8 mouse cellular contexts compared by ENCODE assay signal in genomic region chr2:173000285-173000652, GRCm38 (mm10). TPM values are rescaled to one million over a fixed set of nuclear protein-coding genes. Genes with fewer than 3 reads are reported as not detected.
DNase-seq lines count a peak whose midpoint lies in the region; ATAC-seq lines count a peak whose summit lies in the region.

No protein-coding gene starts in this region.

- no peaks in the 10 kb centered on the region for H3K27me3 ChIP-seq in forebrain, embryonic 11.5 days (ENCODE audit: control insufficient read depth, insufficient read depth, low read length)
- no peaks in the 10 kb centered on the region; the same call in 1 of the 2 replicates for H3K27me3 ChIP-seq in kidney, embryonic 16.5 days (ENCODE audit: insufficient read depth, low read length)

- peak; percentile 37 for ATAC-seq in activated CD4-positive, CD25-positive, alpha-beta regulatory T cell, adult 4 months
- peak; percentile 88 for ATAC-seq in forebrain, embryonic 11.5 days (replicated peaks; ENCODE audit: low FRiP score)
- ATAC-seq in kidney, embryonic 16.5 days (ENCODE audit: low FRiP score, low TSS enrichment): peak; percentile 95

- WGBS in forebrain, embryonic 11.5 days: 1% methylated on average over 41 of the region's 42 CpGs
- WGBS in kidney, embryonic 16.5 days: under 1% methylated on average over 38 of the region's 42 CpGs

- H3K4me1 ChIP-seq in forebrain, embryonic 11.5 days (replicated peaks; ENCODE audit: control insufficient read depth, insufficient read depth, low read length): peaks cover 4% of the 10 kb centered on the region; the same call in 1 of the 2 replicates
- peaks cover 8% of the 10 kb centered on the region for H3K4me1 ChIP-seq in kidney, embryonic 16.5 days (ENCODE audit: insufficient read depth, low read length)

- H3K4me3 ChIP-seq in forebrain, embryonic 11.5 days (ENCODE audit: low read depth, low read length): peak overlapping the region; percentile 95
- peak overlapping the region; percentile 73 for H3K4me3 ChIP-seq in kidney, embryonic 16.5 days (ENCODE audit: low read length)

- H3K36me3 ChIP-seq in forebrain, embryonic 11.5 days (ENCODE audit: control insufficient read depth, insufficient read depth, low read length): peaks cover 3% of the 10 kb centered on the region; the same call in 1 of the 2 replicates
- H3K36me3 ChIP-seq in kidney, embryonic 16.5 days (ENCODE audit: insufficient read depth, low read length): peaks cover 26% of the 10 kb centered on the region

- peak; percentile 62 for DNase-seq in left cerebral cortex, postnatal 4 days
- no peak for DNase-seq in left cerebral cortex, postnatal 14 days (ENCODE audit: low spot score in 2 of 2)
- peak; percentile 85 for DNase-seq in forebrain, embryonic 11.5 days (ENCODE audit: low spot score)
- peak; percentile 50 for DNase-seq in lung, postnatal 36 days
- peak; percentile 73 for DNase-seq in urinary bladder, postnatal 4 days (ENCODE audit: low spot score in 2 of 2)
- DNase-seq in T-cell, adult 2 months (ENCODE audit: low spot score): no peak

- peak overlapping the region; percentile 46; the same call in 1 of the 2 replicates for H3K27ac ChIP-seq in forebrain, embryonic 11.5 days (ENCODE audit: low read depth, low read length)
- H3K27ac ChIP-seq in kidney, embryonic 16.5 days (ENCODE audit: low read length): peak overlapping the region; percentile 87

- H3K9ac ChIP-seq in forebrain, embryonic 11.5 days (ENCODE audit: low read length): peak overlapping the region; percentile 89
- H3K9ac ChIP-seq in kidney, embryonic 16.5 days (replicated peaks; ENCODE audit: low read length): peak overlapping the region; percentile 91

- peak overlapping the region; percentile 87 for H3K4me2 ChIP-seq in forebrain, embryonic 11.5 days (ENCODE audit: low read depth, low read length, severe bottlenecking)
- peak overlapping the region; percentile 91 for H3K4me2 ChIP-seq in kidney, embryonic 16.5 days (replicated peaks; ENCODE audit: low read depth, low read length)

- no peaks in the 10 kb centered on the region for H3K9me3 ChIP-seq in forebrain, embryonic 11.5 days (ENCODE audit: control insufficient read depth, low read length)
- no peaks in the 10 kb centered on the region for H3K9me3 ChIP-seq in kidney, embryonic 16.5 days (ENCODE audit: low read length)

- intact Hi-C loops in left cerebral cortex, postnatal 4 days (cut with DNase I): loop anchor here (5.0 kb wide), 1 partner anchor 87 kb away; no protein-coding TSS in a partner anchor
- intact Hi-C loops in left cerebral cortex, postnatal 14 days (cut with DNase I): no loop called here

RNA-seq across cellular contexts. Expression of gene Rae1, which starts 0.4 kb away (rescaled TPM):
- total RNA-seq in left cerebral cortex, postnatal 4 days (2021): 10 to 100 TPM; 85.7 to 98.0 TPM
- total RNA-seq in left cerebral cortex, postnatal 14 days (2021): 10 to 100 TPM; 62.3 to 63.1 TPM
- 10 to 100 TPM; 54.5 to 63.6 TPM for polyA plus RNA-seq in activated CD4-positive, CD25-positive, alpha-beta regulatory T cell, adult 4 months (2017; shearing (Covaris generic))
- 147 and 148 TPM in 2 replicates for polyA plus RNA-seq in forebrain, embryonic 11.5 days (2014; fragmentation: Nextera tagmentation; extraction: Ambion mirVana)
- 143 and 146 TPM in 2 replicates for polyA plus RNA-seq in kidney, embryonic 16.5 days (2015; fragmentation: Nextera tagmentation; extraction: Ambion mirVana)

RNA-seq across cellular contexts. Expression of gene Rbm38, which starts 20.0 kb away (rescaled TPM):
- 1 to 10 TPM; 7.5 to 8.1 TPM for total RNA-seq in left cerebral cortex, postnatal 4 days (2021)
- total RNA-seq in left cerebral cortex, postnatal 14 days (2021): 1 to 10 TPM; 3.1 to 3.7 TPM
- polyA plus RNA-seq in activated CD4-positive, CD25-positive, alpha-beta regulatory T cell, adult 4 months (2017; shearing (Covaris generic)): 100 to 1,000 TPM; 154 to 186 TPM
- 111 and 115 TPM in 2 replicates for polyA plus RNA-seq in forebrain, embryonic 11.5 days (2014; fragmentation: Nextera tagmentation; extraction: Ambion mirVana)
- polyA plus RNA-seq in kidney, embryonic 16.5 days (2015; fragmentation: Nextera tagmentation; extraction: Ambion mirVana): 35.4 and 37.0 TPM in 2 replicates

RNA-seq across cellular contexts. Expression of gene Spo11, which starts 22.8 kb away (rescaled TPM):
- total RNA-seq in left cerebral cortex, postnatal 4 days (2021): under 1 TPM; 0.44 to 0.74 TPM
- total RNA-seq in left cerebral cortex, postnatal 14 days (2021): under 1 TPM; 0.23 to 0.44 TPM
- polyA plus RNA-seq in activated CD4-positive, CD25-positive, alpha-beta regulatory T cell, adult 4 months (2017; shearing (Covaris generic)): 1 to 10 TPM; 3.5 to 5.2 TPM
- polyA plus RNA-seq in forebrain, embryonic 11.5 days (2014; fragmentation: Nextera tagmentation; extraction: Ambion mirVana): 0.47 and 0.71 TPM in 2 replicates
- 0.05 and 0.23 TPM in 2 replicates for polyA plus RNA-seq in kidney, embryonic 16.5 days (2015; fragmentation: Nextera tagmentation; extraction: Ambion mirVana)

Comparison
In these comparisons a context has a peak if more than half of its experiments do, and no peak if none do; other contexts are left out.
1. DNase-seq: peak in left cerebral cortex, postnatal 4 days (single experiment), forebrain, embryonic 11.5 days (single experiment), lung, postnatal 36 days (single experiment) and urinary bladder, postnatal 4 days (2 of 2); none in left cerebral cortex, postnatal 14 days (0 of 2) and T-cell, adult 2 months (single experiment).
2. ATAC-seq: peak in every context shown above with its lines; median percentile 95 in kidney, embryonic 16.5 days; 88 in forebrain, embryonic 11.5 days; 37 in activated CD4-positive, CD25-positive, alpha-beta regulatory T cell, adult 4 months.